20 mouse cellular contexts compared by ENCODE assay signal in genomic region chr6:70724722-70725121, GRCm38 (mm10).
"Had no signal": no experiment of that assay in that cellular context is flagged by ENCODE, and none has a peak within 500 bp of the region (broad histone marks: within the 10 kb centered on the region; RNA-seq: fewer than 3 reads in every experiment).

No protein-coding gene starts in this region.

- H3K4me2 ChIP-seq: liver, embryonic 15.5 days; lung, embryonic 15.5 days; midbrain, embryonic 11.5 days; midbrain, embryonic 13.5 days; midbrain, embryonic 15.5 days; neural tube, embryonic 12.5 days had no signal

- H3K9ac ChIP-seq: liver, embryonic 15.5 days; liver, postnatal 0 days; lung, embryonic 15.5 days; midbrain, embryonic 13.5 days; midbrain, embryonic 15.5 days; neural tube, embryonic 12.5 days had no signal

- ATAC-seq: liver, postnatal 0 days; lung, postnatal 0 days; midbrain, embryonic 13.5 days; midbrain, embryonic 15.5 days had no signal

- H3K36me3 ChIP-seq: liver, embryonic 15.5 days; lung, embryonic 15.5 days; midbrain, embryonic 13.5 days; midbrain, embryonic 15.5 days; neural tube, embryonic 12.5 days had no signal

- DNase-seq: liver, postnatal 0 days; lung, adult 2 months; lung, postnatal 14 days; lung, postnatal 36 days; retina, postnatal 1 day; right cerebral cortex, adult 18-20 months; right cerebral cortex, postnatal 25 days; right cerebral cortex, postnatal 4 days; thymus, adult 18-20 months; thymus, postnatal 14 days; thymus, postnatal 36 days had no signal

- H3K4me3 ChIP-seq: liver, embryonic 15.5 days; lung, embryonic 15.5 days; megakaryocyte, embryonic 14.5 days; midbrain, embryonic 13.5 days; midbrain, embryonic 15.5 days; neural tube, embryonic 12.5 days had no signal

- H3K4me1 ChIP-seq: lung, embryonic 15.5 days; midbrain, embryonic 13.5 days; midbrain, embryonic 15.5 days; neural tube, embryonic 12.5 days had no signal

- H3K9me3 ChIP-seq: liver, embryonic 15.5 days; lung, embryonic 15.5 days; megakaryocyte, embryonic 14.5 days; midbrain, embryonic 13.5 days; midbrain, embryonic 15.5 days; neural tube, embryonic 12.5 days had no signal

- H3K27me3 ChIP-seq: liver, embryonic 15.5 days; lung, embryonic 15.5 days; megakaryocyte, embryonic 14.5 days; midbrain, embryonic 13.5 days; midbrain, embryonic 15.5 days; neural tube, embryonic 12.5 days had no signal

- H3K27ac ChIP-seq: liver, embryonic 15.5 days; lung, embryonic 15.5 days; macrophage; midbrain, embryonic 13.5 days; midbrain, embryonic 15.5 days; neural tube, embryonic 12.5 days had no signal
